Mouse (Mus musculus) heart, embryonic 14.5 days (tissue): Measurements from ENCODE around the gene Mcm2. TPM values are rescaled to one million over a fixed set of nuclear protein-coding genes. Genes with fewer than 3 reads are reported as not detected.

ENCODE experiments used
- ATAC-seq: fragments of 200-750 bp; cut with Nextera tagmentation; 2 replicates; pipeline ENCODE4 v1.8.0; 2017; ENCODE audit warnings: low read depth, moderate TSS enrichment; ENCODE audit not compliant: insufficient number of reproducible peaks, insufficient read depth, low FRiP score
- H3K27ac ChIP-seq, 2 experiments: fragments of 200-500 bp in 1 of 2; fragments of 300-500 bp in 1 of 2; sonication (generic) in 1 of 2; replicated peaks in 1 of 2; 2 replicates each; pipeline ENCODE4 v1.5.1; 2012 to 2014; ENCODE audit warnings: low read depth in 2 of 2, low read length in 2 of 2, control low read depth in 1 of 2, mild to moderate bottlenecking in 1 of 2, mixed read lengths in 1 of 2; ENCODE audit not compliant: control insufficient read depth in 1 of 2, insufficient read depth in 1 of 2
- H3K27me3 ChIP-seq: fragments of 300-500 bp; sonication (generic); 2 replicates; pipeline ENCODE4 v1.6.1; 2014; ENCODE audit warnings: mild to moderate bottlenecking, low read length, control low read depth; ENCODE audit not compliant: control insufficient read depth, insufficient read depth
- H3K36me3 ChIP-seq: fragments of 300-500 bp; sonication (generic); 2 replicates; pipeline ENCODE4 v1.6.1; 2014; ENCODE audit warnings: mild to moderate bottlenecking, control low read depth, low read length, mixed read lengths; ENCODE audit not compliant: control insufficient read depth, insufficient read depth
- H3K4me1 ChIP-seq, 2 experiments: fragments of 200-500 bp in 1 of 2; fragments of 300-500 bp in 1 of 2; sonication (generic) in 1 of 2; 2 replicates each; pipeline ENCODE4 v1.6.1; 2012 to 2014; ENCODE audit warnings: low read length in 2 of 2, control low read depth in 1 of 2, mixed read lengths in 1 of 2; ENCODE audit not compliant: control insufficient read depth in 2 of 2, insufficient read depth in 2 of 2
- H3K4me2 ChIP-seq: fragments of 300-500 bp; sonication (generic); 2 replicates; pipeline ENCODE4 v1.6.1; 2014; ENCODE audit warnings: mild to moderate bottlenecking, low read length
- H3K4me3 ChIP-seq, 2 experiments: fragments of 200-500 bp in 1 of 2; fragments of 300-500 bp in 1 of 2; sonication (generic) in 1 of 2; 2 replicates each; pipeline ENCODE4 v1.5.1; 2012 to 2014; ENCODE audit warnings: low read length in 2 of 2, mild to moderate bottlenecking in 2 of 2, control low read depth in 1 of 2, low read depth in 1 of 2, moderate library complexity in 1 of 2; ENCODE audit not compliant: control insufficient read depth in 1 of 2, insufficient read depth in 1 of 2
- H3K9ac ChIP-seq: fragments of 300-500 bp; sonication (generic); 2 replicates; pipeline ENCODE4 v1.6.1; 2014; ENCODE audit warnings: mild to moderate bottlenecking, low read length
- H3K9me3 ChIP-seq: fragments of 300-500 bp; sonication (generic); 2 replicates; pipeline ENCODE4 v1.6.1; 2016; ENCODE audit warnings: low read length, control low read depth; ENCODE audit not compliant: control insufficient read depth
- WGBS: fragments of 180-500 bp; shearing (Covaris S2); extraction: QIAGEN DNeasy Blood & Tissue Kit; methylation state at CpG from one replicate; pipeline ENCODE4 v1.1.7; 2014; 5-methylcytosine and 5-hydroxymethylcytosine counted together
- polyA plus RNA-seq: library from polyadenylated mRNA; unstranded; fragments of >200 nt; fragmentation: Nextera tagmentation; extraction: Ambion mirVana; gene quantifications from 2 replicates; pipeline ENCODE4 v1.2.1, GENCODE M21; 2014

The Mcm2 gene
- polyA plus RNA-seq, 1 experiment from 2014 or later, result 79.2 TPM

- Histone ChIP-seq H3K4me2 (no peak overlapping the region), H3K36me3 (peaks cover 40% of the 10 kb centered on the region), H3K4me1 (peaks cover 15 to 22% of the 10 kb centered on the region in 2 experiments), H3K27ac (peak overlapping the region in 1 of 2 experiments; percentile 42; a peak in 1 of 4 replicates), H3K9ac (no peak overlapping the region), H3K4me3 (no peak overlapping the region), H3K27me3 (no peaks in the 10 kb centered on the region), H3K9me3 (no peaks in the 10 kb centered on the region)
- WGBS, result 58% methylated on average over 4 of the region's 4 CpGs
- no peak for ATAC-seq
Observed at GRCm38 (mm10) chr6:88913022-88913421, 14.4 kb upstream of the Mcm2 start.

- Histone ChIP-seq H3K36me3 (peaks cover 47% of the 10 kb centered on the region), H3K4me2 (no peak overlapping the region), H3K27me3 (no peaks in the 10 kb centered on the region), H3K9me3 (no peaks in the 10 kb centered on the region), H3K4me3 (no peak overlapping the region), H3K9ac (no peak overlapping the region), H3K27ac (no peak overlapping the region), H3K4me1 (peaks cover 15 to 31% of the 10 kb centered on the region in 2 experiments)
- WGBS, result 82% methylated on average over 6 of the region's 6 CpGs
- no peak for ATAC-seq
Observed at GRCm38 (mm10) chr6:88909151-88909550, 10.6 kb upstream of the Mcm2 start.

- Histone ChIP-seq H3K9ac (no peak overlapping the region; the same call in 1 of the 2 replicates), H3K36me3 (peaks cover 36% of the 10 kb centered on the region), H3K4me1 (peaks cover 19 to 40% of the 10 kb centered on the region in 2 experiments), H3K27ac (no peak overlapping the region), H3K27me3 (no peaks in the 10 kb centered on the region), H3K4me2 (peak overlapping the region; percentile 46), H3K9me3 (no peaks in the 10 kb centered on the region), H3K4me3 (no peak overlapping the region)
- 14% methylated on average over 16 of the region's 16 CpGs for WGBS
- ATAC-seq, result 0 out of 2 replicates have a peak, but pooled peaks have one; percentile 26
Observed at GRCm38 (mm10) chr6:88906369-88907108, 8.0 kb upstream of the Mcm2 start.

DNA sequence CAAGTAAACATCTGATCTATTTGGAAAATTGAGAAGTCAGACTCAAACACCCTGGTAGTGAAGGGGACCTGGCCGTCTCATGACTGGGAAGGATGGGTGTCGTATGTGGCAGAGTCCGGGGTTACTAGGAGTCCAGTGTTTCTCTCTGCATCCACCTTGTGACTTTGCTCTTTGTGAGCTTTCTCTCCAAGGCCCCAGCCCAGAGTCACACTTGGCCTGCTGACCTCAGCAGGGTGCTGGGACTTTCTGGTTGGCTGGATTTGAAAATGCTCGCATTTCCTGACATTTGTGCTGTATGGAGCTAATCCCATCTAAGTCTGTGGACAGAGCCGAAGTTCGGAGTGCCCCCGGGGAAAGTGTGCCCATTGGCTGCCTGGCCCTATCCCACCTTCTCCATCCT is 6.5 kb upstream of the Mcm2 start:
- no peak overlapping the region for H3K27ac ChIP-seq
- H3K4me3 ChIP-seq, result no peak overlapping the region
- no peak for ATAC-seq
- H3K27me3 ChIP-seq, result no peaks in the 10 kb centered on the region
- peaks cover 27% of the 10 kb centered on the region for H3K36me3 ChIP-seq
- H3K4me1 ChIP-seq, result peaks cover 22 to 47% of the 10 kb centered on the region in 2 experiments
- H3K9ac ChIP-seq, result no peak overlapping the region
- no peaks in the 10 kb centered on the region for H3K9me3 ChIP-seq
- H3K4me2 ChIP-seq, result no peak overlapping the region
- WGBS, result 88% methylated on average over 7 of the region's 7 CpGs

DNA sequence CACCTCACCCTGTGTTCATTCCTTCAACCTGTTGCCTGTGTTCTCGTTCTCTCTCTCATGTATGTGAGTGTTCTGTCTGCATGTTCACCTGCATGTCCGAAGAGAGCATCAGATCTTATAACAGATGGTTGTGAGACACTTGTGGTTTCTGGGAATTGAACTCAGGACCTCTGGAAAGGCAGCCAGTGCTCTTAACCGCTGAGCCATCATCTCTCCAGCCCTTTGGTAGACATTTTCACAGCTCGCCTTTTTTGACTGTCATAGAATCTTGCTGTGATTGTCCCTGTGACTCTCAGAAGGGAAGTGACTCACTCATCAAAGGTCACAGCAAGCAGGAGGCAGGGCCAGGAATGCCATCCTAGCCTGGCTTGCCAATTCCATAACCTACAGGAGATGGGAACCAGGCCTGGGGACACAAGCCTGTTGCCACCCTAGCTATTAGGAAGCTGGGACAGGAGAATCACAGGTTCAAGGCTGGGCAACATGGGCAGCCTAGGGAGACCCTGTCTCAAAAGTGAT is 5.9 kb upstream of the Mcm2 start:
- H3K27me3 ChIP-seq, result no peaks in the 10 kb centered on the region
- no peak overlapping the region for H3K27ac ChIP-seq
- 70% methylated on average over 4 of the region's 4 CpGs for WGBS
- peaks cover 22% of the 10 kb centered on the region for H3K36me3 ChIP-seq
- no peak overlapping the region for H3K4me2 ChIP-seq
- H3K9ac ChIP-seq, result no peak overlapping the region
- no peak overlapping the region for H3K4me3 ChIP-seq
- no peaks in the 10 kb centered on the region for H3K9me3 ChIP-seq
- no peak for ATAC-seq
- H3K4me1 ChIP-seq, result peaks cover 22 to 47% of the 10 kb centered on the region in 2 experiments

DNA sequence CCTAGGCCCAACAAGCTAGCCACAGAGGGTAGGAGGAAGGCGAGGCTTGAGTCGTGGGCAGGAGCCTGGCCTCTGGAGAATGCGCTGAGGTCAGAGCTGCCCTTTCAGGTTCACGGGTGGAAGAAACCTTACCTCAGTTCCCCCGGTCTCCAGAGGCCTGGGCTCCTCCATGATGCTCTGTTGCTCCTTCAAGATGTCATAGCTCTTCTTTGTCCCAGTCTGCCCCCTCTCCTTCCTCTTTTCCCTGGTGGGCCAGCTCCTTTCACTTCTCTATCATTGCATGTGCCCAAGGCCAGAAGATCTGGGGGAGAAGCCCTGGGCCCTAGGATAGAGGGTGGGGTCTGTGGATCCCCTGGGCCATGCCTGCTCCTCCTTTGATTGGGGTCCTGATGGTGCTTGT is 5.1 kb upstream of the Mcm2 start:
- H3K4me1 ChIP-seq, result peaks cover 22 to 50% of the 10 kb centered on the region in 2 experiments
- peak overlapping the region in 1 of 2 experiments; percentile 91; a peak in 1 of 4 replicates for H3K4me3 ChIP-seq
- H3K27me3 ChIP-seq, result no peaks in the 10 kb centered on the region
- ATAC-seq, result no peak
- H3K9ac ChIP-seq, result peak overlapping the region; percentile 86
- H3K9me3 ChIP-seq, result no peaks in the 10 kb centered on the region
- H3K36me3 ChIP-seq, result peaks cover 14% of the 10 kb centered on the region
- no peak overlapping the region for H3K27ac ChIP-seq
- WGBS, result 75% methylated on average over 5 of the region's 5 CpGs
- H3K4me2 ChIP-seq, result peak overlapping the region; percentile 97

GRCm38 (mm10) chr6:88901947-88902820 is 3.6 kb upstream of the Mcm2 start, which contains the start of gene Tpra1:
Gene Tpra1, plus strand, starts transcription at chr6:88902251.
- peak within 1 kb of the TSS; percentile 86 for H3K9ac ChIP-seq
- H3K4me3 ChIP-seq, result peak within 1 kb of the TSS; percentile 83 to 91
- H3K9me3 ChIP-seq, result no peaks in the 10 kb centered on the region
- ATAC-seq, result peak; percentile 81
- under 1% methylated on average over 66 of the region's 66 CpGs for WGBS
- H3K27me3 ChIP-seq, result no peaks in the 10 kb centered on the region
- peak within 1 kb of the TSS; percentile 97 for H3K4me2 ChIP-seq
- H3K27ac ChIP-seq, result peak within 1 kb of the TSS; percentile 95
- H3K36me3 ChIP-seq, result no peaks in the 10 kb centered on the region; the same call in 1 of the 2 replicates
- peaks cover 22 to 58% of the 10 kb centered on the region in 2 experiments for H3K4me1 ChIP-seq
